Mouse (Mus musculus) liver, adult (tissue): ENCODE results near the gene B9d2.

Source experiments
- GATA4 ChIP-seq: IDR thresholded peaks from 2 replicates; pipeline ENCODE4 v1.6.1; 2014; ENCODE audit warnings: mild to moderate bottlenecking, low read length; ENCODE audit not compliant: insufficient replicate concordance

The B9d2 gene

DNA sequence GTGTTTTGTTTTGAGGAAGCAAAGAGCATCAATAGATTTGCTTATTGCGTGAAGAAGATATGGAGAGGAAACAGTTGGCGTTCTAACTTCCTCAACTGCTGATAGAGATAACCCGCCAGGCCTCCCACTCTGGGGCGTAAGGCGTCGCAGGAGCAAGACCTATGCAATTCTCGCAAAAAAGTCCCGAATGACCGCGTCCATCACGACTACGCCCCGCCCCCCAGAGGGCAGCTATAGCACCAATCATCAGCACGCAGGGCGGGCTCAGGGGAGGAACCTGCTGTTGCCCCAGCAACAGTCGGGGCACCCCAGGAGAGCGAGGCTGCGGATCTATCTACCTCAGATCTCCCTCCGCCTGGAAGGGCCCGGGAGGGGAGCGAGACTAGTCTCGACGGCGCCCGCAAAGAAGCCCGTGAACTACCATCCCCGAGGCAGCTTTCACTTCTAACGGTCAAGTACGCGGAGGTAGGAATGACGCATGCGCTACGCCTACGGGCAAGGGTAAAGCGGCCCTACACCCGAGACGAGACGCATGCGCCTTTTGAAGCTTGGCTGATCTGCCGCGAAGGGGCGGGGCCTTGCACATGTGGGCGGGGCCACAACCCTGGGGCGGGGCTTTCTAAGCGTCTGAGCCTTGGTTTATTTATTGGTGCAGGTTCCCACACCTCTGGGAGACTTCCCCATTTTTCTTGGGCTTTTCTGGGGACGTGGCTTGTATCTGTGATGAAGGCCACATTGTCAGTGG is at the start of gene B9d2:
TSS of gene B9d2 (plus strand) at position 267 of the 745 bp plus-strand sequence.
- TF ChIP-seq GATA4 = peak; percentile 70; the same call in 1 of the 2 replicates

DNA sequence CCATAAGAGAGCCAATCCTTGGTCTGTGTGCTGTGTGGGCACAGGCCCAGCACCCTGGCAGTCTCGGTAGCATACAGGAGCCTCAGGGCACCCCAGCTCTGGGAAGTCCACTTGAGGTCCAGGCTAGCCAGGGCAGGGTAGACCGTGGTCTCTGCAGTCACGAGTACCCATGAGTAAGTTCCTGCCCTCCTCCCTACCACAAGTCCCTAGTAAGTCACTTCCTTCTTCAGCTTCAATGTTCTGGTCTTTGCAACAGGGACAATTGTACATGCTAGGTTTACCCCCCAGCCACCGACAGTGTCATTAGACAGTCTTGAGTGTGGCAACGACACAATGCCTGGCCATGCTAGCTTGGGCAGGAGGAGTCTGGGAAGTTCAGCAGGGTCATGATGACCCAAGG is 47.9 kb upstream of the B9d2 start:
- no peak for TF ChIP-seq GATA4

DNA sequence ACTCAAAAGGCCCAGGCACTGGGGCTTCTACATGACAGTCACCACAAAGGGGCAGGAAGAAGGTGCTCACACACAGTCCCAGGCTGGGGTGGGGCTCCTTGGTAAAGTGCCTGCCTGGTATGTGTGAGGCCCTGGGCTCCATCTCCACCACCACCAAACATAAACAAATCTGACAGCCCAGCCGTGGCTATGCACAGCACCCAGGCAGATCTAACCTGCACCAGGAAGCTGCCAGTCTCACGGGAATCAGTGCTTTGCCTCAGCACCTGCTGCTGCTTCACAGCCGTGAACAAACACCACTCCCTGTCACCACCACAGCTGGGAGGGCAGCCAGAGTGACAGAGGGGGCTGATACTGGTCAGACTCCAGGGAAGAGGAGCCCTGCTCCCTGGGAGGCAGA is 44.2 kb upstream of the B9d2 start:
- TF ChIP-seq GATA4 = no peak

DNA sequence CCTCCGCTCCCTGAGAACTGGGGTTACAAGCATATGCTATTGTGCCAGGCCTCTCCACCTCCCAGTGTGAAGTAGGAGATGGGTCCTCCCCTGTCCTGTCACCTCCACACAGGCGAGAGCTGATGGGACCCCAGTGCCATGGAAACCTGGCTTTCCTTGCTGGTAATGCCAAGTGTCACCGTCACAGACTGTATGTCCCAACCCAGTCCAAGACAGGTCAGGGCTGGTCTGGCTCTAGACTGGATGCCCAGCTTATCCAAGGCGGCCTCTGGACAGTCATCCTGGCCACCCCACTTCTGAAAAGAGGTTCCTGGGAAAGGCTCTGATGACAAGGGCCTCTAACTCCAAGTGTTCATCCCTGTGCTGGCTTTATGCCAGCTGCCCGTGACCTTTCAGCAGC is 43.5 kb upstream of the B9d2 start:
- no peak for TF ChIP-seq GATA4

DNA sequence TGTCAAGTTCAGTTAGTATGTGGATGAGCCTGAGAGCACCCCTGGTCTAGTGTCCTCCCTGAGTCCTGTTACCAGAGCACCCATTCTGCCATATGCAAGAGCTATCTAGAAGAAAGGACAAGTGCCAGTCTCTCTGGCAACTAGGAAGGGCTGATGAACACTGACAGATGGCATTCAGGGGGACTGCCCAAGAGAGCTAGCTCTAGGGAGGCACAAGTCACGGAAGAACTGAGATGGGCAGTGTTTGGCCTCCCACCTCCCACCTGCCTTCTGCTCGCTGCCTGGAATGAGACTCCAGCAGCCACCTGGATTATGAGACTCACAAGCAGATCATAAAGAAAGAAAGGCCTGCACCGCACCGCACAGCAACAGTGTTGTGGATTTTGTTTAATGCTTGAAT is 40.8 kb upstream of the B9d2 start:
- no peak for TF ChIP-seq GATA4

DNA sequence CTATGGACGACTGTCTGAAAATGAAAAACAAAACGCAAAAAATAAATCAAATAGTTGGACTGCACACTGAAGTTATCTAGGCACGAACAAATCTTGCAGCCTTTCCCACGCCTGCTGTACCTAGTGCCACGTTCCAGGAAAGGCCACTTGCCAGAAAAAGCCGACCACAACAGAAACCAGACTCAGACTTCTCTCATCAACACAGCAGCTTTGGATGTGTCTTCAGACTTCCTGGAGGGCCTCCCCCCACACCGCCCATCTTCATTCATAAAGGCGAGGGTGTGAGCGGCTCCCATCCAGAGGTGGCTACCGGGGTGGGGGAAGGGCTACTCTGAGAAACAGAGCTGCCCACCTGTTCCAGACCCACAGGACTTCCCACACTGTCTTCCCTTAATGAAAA is 36.4 kb upstream of the B9d2 start:
- no peak for TF ChIP-seq GATA4

DNA sequence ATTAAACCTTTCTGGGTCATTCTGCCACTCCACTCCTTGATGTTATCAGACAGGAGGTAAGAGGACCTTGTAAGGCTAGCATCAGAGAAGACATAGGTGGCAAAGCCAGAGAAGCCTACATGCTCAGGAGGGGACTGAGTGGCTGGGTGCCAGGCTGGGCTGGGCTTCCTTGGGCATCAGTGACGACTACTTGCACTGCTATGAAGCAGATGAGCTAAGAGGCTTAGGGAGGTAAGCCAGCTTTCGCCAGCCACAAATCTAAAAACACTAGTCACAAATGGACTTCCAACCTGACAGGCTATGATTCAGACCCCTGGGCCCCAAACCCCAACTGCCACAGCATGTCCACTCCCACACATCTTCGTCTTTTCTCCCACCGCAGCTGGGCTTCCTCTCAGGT is 35.9 kb upstream of the B9d2 start:
- no peak for TF ChIP-seq GATA4

DNA sequence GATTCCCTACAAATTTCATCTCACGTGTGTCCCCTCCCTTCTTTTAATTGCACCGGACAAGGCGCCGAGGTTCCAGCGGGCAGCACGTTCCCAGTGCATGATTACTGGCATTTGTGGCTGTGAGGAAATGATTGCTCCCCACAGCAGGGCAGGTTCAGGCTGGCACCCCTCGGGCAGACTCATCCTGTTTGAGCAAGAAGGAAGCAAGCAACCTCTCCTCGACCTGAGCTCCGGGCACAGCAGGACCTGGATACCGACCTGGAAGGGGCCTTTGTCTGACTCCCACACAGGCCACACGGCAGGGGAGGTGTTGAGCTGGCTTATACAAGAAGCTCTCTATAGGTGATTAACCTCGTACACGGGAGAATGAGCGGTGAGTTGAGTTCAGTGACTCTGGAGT is 35.5 kb upstream of the B9d2 start:
- TF ChIP-seq GATA4 = no peak

DNA sequence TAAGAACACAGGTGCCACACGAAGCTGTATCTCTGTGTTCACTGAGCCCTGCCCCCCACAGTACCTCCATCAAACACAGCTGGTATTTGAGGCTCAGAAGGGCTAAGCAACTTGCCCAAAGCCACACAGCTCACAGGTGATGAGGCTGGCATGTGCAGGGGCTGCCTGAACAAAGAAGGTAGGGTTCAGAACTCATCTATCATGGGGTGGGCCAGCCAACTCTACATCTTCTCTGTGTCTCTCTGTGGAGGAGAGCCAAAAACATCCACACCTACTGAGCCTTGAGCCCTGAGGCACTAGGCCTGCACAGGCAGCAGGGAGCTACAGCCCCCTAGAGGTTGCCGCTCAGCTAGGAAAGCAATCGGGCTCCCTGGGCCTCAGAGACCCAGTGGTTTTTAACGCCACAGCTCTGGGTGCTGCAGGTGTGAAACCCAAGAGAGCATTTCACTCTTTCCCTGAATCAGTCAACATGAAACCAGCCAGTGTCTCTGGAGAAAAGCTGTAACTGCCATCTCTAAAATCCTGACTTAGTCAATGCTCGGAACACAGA is 32.9 kb upstream of the B9d2 start:
- no peak for TF ChIP-seq GATA4

DNA sequence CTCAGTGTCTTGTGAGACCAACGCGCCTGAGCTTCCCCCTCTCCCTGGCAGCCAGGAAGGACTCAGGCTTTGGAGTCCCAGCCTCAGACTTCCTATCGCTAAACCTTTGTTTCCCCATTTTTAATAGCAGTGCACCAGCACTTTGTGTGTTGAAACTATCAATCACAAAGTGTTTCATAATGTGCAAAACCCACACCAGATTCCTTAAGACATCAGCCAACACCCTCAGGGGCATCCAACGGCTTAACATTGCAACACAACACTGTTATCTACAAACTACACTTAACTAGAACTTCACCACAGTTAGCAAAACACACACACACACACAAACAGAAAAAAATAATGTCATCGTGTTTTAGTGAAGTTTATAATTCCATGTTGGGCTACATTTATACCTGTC is 30.7 kb upstream of the B9d2 start:
- peak; percentile 8; the same call in 1 of the 2 replicates for TF ChIP-seq GATA4

DNA sequence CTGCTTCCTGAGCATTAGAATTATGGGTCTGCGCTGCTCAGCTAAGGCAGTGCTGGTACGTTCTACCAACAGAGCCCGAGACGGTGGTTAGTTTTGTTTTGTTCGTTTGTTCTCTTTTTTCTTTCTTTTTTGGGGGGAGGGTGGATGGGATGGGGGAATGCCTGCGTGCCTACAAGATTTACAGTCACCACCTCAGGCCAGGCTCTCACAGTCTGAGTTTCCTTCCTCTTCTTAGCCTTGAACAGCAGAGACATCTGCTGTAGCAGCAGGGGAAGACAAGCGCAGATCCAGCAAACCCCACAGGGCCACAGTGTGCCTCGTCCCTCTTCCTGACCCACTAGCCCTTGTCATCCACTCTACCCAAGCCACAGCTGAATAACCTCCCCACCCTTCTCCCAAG is 29.3 kb upstream of the B9d2 start:
- TF ChIP-seq GATA4 = no peak

DNA sequence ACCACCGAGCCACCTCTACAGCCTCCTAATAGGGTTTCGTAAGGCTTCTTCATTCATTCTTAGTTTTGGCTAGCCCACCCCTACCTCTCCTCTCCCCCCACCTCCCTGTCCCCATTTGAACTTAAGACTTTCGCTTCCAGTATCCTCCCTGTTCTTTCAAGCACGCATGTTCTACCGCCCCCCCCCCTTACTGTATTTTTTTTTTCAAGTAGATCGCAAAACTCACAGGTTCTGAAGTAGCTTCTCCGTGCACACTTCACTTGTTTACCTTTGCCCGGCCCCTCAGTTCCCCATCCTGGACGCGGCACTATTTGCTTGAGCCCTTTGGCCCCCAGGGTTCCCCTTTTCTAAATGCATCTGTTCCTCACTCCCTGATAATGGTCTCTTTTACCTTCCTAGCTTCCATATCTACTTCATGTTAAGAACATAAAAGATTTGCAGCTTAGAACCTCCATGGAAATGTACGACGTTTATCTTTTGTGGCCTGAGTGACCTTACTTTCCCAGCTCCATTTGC is 28.3 kb upstream of the B9d2 start:
- no peak for TF ChIP-seq GATA4

DNA sequence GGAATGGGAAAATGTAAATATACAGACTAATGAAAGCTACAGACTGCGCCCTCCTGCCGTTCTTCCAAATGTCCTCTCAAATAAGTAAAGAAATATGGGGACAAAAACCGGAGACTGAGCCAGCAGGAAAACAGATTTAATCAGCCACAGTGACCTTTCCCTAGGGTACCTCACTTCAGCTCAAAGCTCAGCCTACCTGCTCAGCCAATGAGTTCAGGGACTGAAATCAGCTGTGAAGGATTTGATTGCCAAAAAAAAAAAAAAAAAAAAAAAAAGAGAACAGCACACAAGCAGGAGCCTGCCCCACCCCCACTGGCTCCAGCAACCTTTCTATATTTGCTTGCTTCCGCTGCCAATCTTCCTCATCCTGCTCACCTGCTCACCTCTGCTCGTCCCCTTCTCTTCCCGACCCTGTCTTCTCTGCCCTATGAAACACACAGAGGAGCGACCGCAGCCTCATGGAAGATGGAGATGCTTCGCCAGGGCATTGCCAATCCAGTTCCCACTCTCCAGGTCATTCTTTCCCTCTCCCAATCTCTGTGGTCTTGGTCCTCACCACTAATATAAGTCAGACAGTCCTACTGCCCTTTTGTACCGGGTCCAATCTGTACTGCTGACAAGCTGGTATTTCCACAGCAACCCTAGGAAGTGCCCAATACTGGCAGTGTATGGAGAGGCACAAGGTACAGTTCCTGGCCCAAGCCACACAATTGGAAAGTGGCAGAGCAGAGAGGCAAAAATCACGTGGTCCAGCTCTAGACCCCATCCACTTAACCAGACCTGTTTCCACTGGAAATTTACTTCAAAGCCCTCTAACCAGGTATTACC is 24.8 kb upstream of the B9d2 start:
- TF ChIP-seq GATA4 = peak; percentile 10; the same call in 1 of the 2 replicates

DNA sequence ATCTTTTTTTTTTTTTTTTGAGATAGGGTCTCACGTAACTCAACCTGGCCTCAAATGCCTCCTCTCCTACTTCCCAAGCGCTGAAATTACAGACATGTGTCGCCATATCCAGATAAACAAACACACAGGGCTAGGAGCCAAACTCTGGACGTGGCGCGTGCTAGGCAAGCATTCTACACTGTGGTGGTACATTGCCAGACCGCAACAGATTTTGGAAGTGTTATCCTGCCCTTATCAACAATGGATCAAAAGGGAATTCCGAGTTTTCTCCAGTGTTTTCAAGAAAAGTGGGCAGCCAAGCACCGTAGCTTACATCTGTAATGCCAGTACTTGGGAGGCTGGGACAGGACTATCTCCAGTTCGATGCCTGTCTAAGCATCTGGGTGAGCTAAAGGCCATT is 22.8 kb upstream of the B9d2 start:
- TF ChIP-seq GATA4 = 0 out of 2 replicates have a peak, but pooled peaks have one; percentile 14

DNA sequence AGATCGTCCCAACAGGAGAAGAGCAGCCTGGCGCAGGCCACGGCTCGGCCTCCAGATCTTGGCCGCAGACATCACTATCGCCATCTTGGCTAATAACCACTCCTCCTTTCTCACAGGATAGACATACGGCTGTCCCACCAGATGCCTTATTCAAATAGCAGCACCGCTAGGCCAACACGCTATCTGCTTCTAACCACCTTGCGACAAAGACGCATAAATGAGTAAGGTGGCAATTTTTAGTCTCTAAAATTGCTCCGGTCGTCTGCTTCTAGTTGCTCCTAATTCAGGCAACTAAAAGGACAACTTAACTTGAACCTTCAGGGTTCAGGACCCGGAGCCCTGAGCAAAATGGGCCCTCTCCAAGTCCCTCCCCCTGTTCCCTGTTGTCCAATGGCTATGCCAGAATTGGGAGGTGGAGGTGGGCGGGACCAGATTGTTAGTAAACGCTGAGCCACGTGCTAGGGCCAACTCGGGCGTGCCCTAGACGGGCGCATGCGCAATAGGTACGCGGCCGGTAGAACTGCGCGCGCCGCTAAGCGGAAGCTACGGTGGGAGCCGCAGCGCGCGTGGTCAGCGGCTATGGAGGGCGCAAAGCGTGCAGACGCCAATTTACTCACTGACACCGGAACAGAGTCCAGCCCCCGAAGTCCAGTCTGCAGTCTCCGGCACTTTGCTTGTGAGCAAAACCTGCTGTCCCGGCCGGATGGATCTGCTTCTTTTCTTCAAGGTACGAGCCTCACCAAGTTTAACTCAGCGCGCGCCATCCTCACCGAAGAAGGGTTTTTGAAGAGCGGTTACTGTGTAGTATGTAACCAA is 21.7 kb upstream of the B9d2 start, which contains the start of the genes Bckdha and Exosc5:
TSS of gene Bckdha (minus strand) at position 325 of the 816 bp plus-strand sequence.
TSS of gene Exosc5 (plus strand) at position 508 of the 816 bp plus-strand sequence.
- peak; percentile 24; the same call in 1 of the 2 replicates for TF ChIP-seq GATA4
